Mouse (Mus musculus) forebrain, embryonic 11.5 days (tissue): ENCODE results near the gene Tfeb. TPM values are rescaled to one million over a fixed set of nuclear protein-coding genes. Genes with fewer than 3 reads are reported as not detected.

ENCODE experiments used
- ATAC-seq: fragments of 200-750 bp; cut with Nextera tagmentation; replicated peaks from 2 replicates; pipeline ENCODE4 v1.8.0; 2017; ENCODE audit warnings: moderate TSS enrichment; ENCODE audit not compliant: low FRiP score
- DNase-seq: peaks from one replicate; pipeline ENCODE4 v3.0.0-alpha.2; 2017; ENCODE audit warnings: low spot score
- H3K27ac ChIP-seq: fragments of 300-500 bp; sonication (generic); 2 replicates; pipeline ENCODE4 v1.5.1; 2014; ENCODE audit warnings: low read depth, low read length
- H3K27me3 ChIP-seq: fragments of 300-500 bp; sonication (generic); 2 replicates; pipeline ENCODE4 v1.6.1; 2014; ENCODE audit warnings: mild to moderate bottlenecking, low read length, mixed read lengths; ENCODE audit not compliant: control insufficient read depth, insufficient read depth
- H3K36me3 ChIP-seq: fragments of 300-500 bp; sonication (generic); 2 replicates; pipeline ENCODE4 v1.6.1; 2014; ENCODE audit warnings: mild to moderate bottlenecking, low read length, moderate library complexity, mixed read lengths; ENCODE audit not compliant: control insufficient read depth, insufficient read depth
- H3K4me1 ChIP-seq: fragments of 300-500 bp; sonication (generic); replicated peaks from 2 replicates; pipeline ENCODE4 v1.6.1; 2014; ENCODE audit warnings: low read length, mixed read lengths; ENCODE audit not compliant: control insufficient read depth, insufficient read depth
- H3K4me2 ChIP-seq: fragments of 300-500 bp; sonication (generic); 2 replicates; pipeline ENCODE4 v1.6.1; 2014; ENCODE audit warnings: low read depth, mild to moderate bottlenecking, low read length, moderate library complexity, mixed read lengths; ENCODE audit not compliant: severe bottlenecking
- H3K4me3 ChIP-seq: fragments of 300-500 bp; sonication (generic); 2 replicates; pipeline ENCODE4 v1.5.1; 2014; ENCODE audit warnings: low read depth, low read length
- H3K9ac ChIP-seq: fragments of 300-500 bp; sonication (generic); 2 replicates; pipeline ENCODE4 v1.6.1; 2014; ENCODE audit warnings: low read length
- H3K9me3 ChIP-seq: fragments of 300-500 bp; sonication (generic); 2 replicates; pipeline ENCODE4 v1.6.1; 2016; ENCODE audit warnings: low read length, mixed read lengths; ENCODE audit not compliant: control insufficient read depth
- WGBS: fragments of 180-500 bp; shearing (Covaris S2); extraction: QIAGEN DNeasy Blood & Tissue Kit; methylation state at CpG from one replicate; pipeline ENCODE4 v1.1.7; 2014; 5-methylcytosine and 5-hydroxymethylcytosine counted together
- polyA plus RNA-seq: library from polyadenylated mRNA; unstranded; fragments of >200 nt; fragmentation: Nextera tagmentation; extraction: Ambion mirVana; gene quantifications from 2 replicates; pipeline ENCODE4 v1.2.1, GENCODE M21; 2014

Tfeb gene
- polyA plus RNA-seq, 1 experiment from 2014 or later, result 1.9 TPM

GRCm38 (mm10) chr17:47783445-47784223 is 46.8 kb downstream of the Tfeb start:
- peaks cover 3% of the 10 kb centered on the region; the same call in 1 of the 2 replicates for H3K4me1 ChIP-seq
- no peak for ATAC-seq
- WGBS, result 82% methylated on average over 8 of the region's 8 CpGs

GRCm38 (mm10) chr17:47784411-47784810 is 47.6 kb downstream of the Tfeb start:
- Histone ChIP-seq H3K27ac (no peak overlapping the region), H3K4me3 (no peak overlapping the region), H3K27me3 (no peaks in the 10 kb centered on the region), H3K9ac (no peak overlapping the region), H3K9me3 (no peaks in the 10 kb centered on the region), H3K36me3 (no peaks in the 10 kb centered on the region), H3K4me2 (no peak overlapping the region), H3K4me1 (peaks cover 3% of the 10 kb centered on the region; the same call in 1 of the 2 replicates)
- WGBS, result 87% methylated on average over 6 of the region's 6 CpGs
- DNase-seq (no peak), ATAC-seq (no peak)

More at GRCm38 (mm10) chr17:47783445-47784223, 46.8 kb downstream of the Tfeb start:
- Histone ChIP-seq H3K27me3 (no peaks in the 10 kb centered on the region), H3K4me2 (no peak overlapping the region), H3K27ac (no peak overlapping the region), H3K9me3 (no peaks in the 10 kb centered on the region), H3K9ac (no peak overlapping the region), H3K36me3 (no peaks in the 10 kb centered on the region), H3K4me3 (no peak overlapping the region)
- no peak for DNase-seq

- 41% methylated on average over 8 of the region's 8 CpGs for WGBS
- no peak overlapping the region for H3K9ac ChIP-seq
- no peak for DNase-seq
Observed at GRCm38 (mm10) chr17:47787632-47788031, 50.8 kb downstream of the Tfeb start.

GRCm38 (mm10) chr17:47788306-47788705 is 51.5 kb downstream of the Tfeb start:
- Histone ChIP-seq H3K4me1 (peaks cover 3% of the 10 kb centered on the region; the same call in 1 of the 2 replicates), H3K27me3 (no peaks in the 10 kb centered on the region), H3K4me2 (no peak overlapping the region), H3K9ac (no peak overlapping the region), H3K36me3 (no peaks in the 10 kb centered on the region), H3K27ac (no peak overlapping the region), H3K9me3 (no peaks in the 10 kb centered on the region), H3K4me3 (no peak overlapping the region)
- DNase-seq (no peak), ATAC-seq (peak; percentile 20; the same call in 1 of the 2 replicates)
- 4% methylated on average over 4 of the region's 4 CpGs for WGBS

More at GRCm38 (mm10) chr17:47787632-47788031, 50.8 kb downstream of the Tfeb start:
- no peaks in the 10 kb centered on the region for H3K27me3 ChIP-seq
- H3K9me3 ChIP-seq, result no peaks in the 10 kb centered on the region
- H3K4me2 ChIP-seq, result no peak overlapping the region
- H3K27ac ChIP-seq, result no peak overlapping the region
- H3K4me1 ChIP-seq, result peaks cover 3% of the 10 kb centered on the region; the same call in 1 of the 2 replicates
- ATAC-seq, result no peak
- H3K36me3 ChIP-seq, result no peaks in the 10 kb centered on the region
- H3K4me3 ChIP-seq, result no peak overlapping the region

GRCm38 (mm10) chr17:47788996-47789395 is 52.2 kb downstream of the Tfeb start:
- no peak for ATAC-seq
- no peaks in the 10 kb centered on the region for H3K36me3 ChIP-seq
- H3K4me1 ChIP-seq, result peaks cover 3% of the 10 kb centered on the region; the same call in 1 of the 2 replicates
- no peaks in the 10 kb centered on the region for H3K27me3 ChIP-seq
- H3K4me3 ChIP-seq, result no peak overlapping the region
- no peak overlapping the region for H3K27ac ChIP-seq
- 59% methylated on average over 6 of the region's 6 CpGs for WGBS
- H3K9ac ChIP-seq, result no peak overlapping the region
- DNase-seq, result no peak
- no peak overlapping the region for H3K4me2 ChIP-seq
- H3K9me3 ChIP-seq, result no peaks in the 10 kb centered on the region

- no peaks in the 10 kb centered on the region for H3K9me3 ChIP-seq
- no peak overlapping the region for H3K4me3 ChIP-seq
- no peaks in the 10 kb centered on the region for H3K27me3 ChIP-seq
- DNase-seq (peak; percentile 88), ATAC-seq (peak; percentile 34; the same call in 1 of the 2 replicates)
- no peak overlapping the region for H3K9ac ChIP-seq
- no peaks in the 10 kb centered on the region for H3K36me3 ChIP-seq
- peaks cover 5% of the 10 kb centered on the region; the same call in 1 of the 2 replicates for H3K4me1 ChIP-seq
- WGBS, result 17% methylated on average over 15 of the region's 15 CpGs
- H3K4me2 ChIP-seq, result no peak overlapping the region
- H3K27ac ChIP-seq, result no peak overlapping the region
Observed at GRCm38 (mm10) chr17:47792098-47792863, 55.5 kb downstream of the Tfeb start.

DNA sequence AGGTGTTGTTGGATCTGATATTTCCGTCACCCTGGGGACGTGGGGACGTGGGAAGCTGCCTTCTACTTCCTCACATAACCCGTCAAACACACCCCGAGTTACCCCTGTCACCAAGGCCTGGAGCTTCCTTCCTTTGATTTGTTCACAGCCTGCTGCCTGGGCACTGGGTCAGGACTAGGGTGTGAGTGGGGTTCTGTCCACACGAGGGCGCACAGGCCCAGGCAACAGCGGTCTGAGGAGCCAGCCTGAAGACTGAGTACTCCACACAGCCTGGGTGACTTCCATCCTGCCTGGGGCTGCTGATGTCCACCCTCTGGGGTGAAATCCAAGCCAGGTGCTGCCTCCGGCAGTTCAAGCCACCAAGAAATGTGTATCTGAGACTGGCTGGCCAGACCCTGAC is 56.5 kb downstream of the Tfeb start:
- WGBS, result 12% methylated on average over 9 of the region's 9 CpGs
- no peak overlapping the region for H3K27ac ChIP-seq

GRCm38 (mm10) chr17:47795446-47795845 is 58.6 kb downstream of the Tfeb start:
- DNase-seq (peak; percentile 84), ATAC-seq (no peak)
- H3K4me1 ChIP-seq, result peaks cover 2% of the 10 kb centered on the region; the same call in 1 of the 2 replicates
- no peak overlapping the region for H3K9ac ChIP-seq
- WGBS, result 36% methylated on average over 3 of the region's 3 CpGs
- no peak overlapping the region for H3K4me2 ChIP-seq
- no peaks in the 10 kb centered on the region for H3K36me3 ChIP-seq
- H3K27ac ChIP-seq, result no peak overlapping the region
- H3K4me3 ChIP-seq, result no peak overlapping the region
- H3K9me3 ChIP-seq, result no peaks in the 10 kb centered on the region
- H3K27me3 ChIP-seq, result no peaks in the 10 kb centered on the region

More for the DNA sequence above, 56.5 kb downstream of the Tfeb start:
- peak; percentile 71 for ATAC-seq
- Histone ChIP-seq H3K9ac (no peak overlapping the region), H3K4me1 (peaks cover 2% of the 10 kb centered on the region; the same call in 1 of the 2 replicates), H3K4me3 (no peak overlapping the region), H3K9me3 (no peaks in the 10 kb centered on the region), H3K4me2 (no peak overlapping the region), H3K27me3 (no peaks in the 10 kb centered on the region), H3K36me3 (no peaks in the 10 kb centered on the region)
- DNase-seq, result peak; percentile 93
